Mouse (Mus musculus): ENCODE results near the gene Fcgr2b. TPM values are rescaled to one million over a fixed set of nuclear protein-coding genes. Genes with fewer than 3 reads are reported as not detected.

Fcgr2b gene
- 1.3 and 1.4 TPM in 2 replicates for polyA plus RNA-seq (2014; fragmentation: Nextera tagmentation; extraction: Ambion mirVana)

DNA sequence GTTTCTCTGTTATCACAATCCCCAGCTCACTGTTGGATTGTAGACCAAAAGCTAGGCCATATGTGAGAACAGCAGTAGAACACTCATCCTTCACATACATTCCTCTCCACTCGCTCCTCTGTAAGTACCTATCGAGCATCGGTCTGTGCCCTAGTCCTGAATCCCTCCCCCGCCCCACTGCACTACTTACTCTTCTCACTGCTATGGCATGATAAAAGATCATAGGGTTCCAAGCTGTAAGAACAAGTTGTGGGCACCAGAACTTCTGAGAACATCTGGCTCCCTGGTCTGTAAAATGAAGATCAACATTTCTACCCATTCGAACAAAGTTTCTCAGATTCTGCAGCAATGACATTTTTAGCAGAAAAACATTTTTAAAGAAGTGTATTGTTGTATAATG is at the start of gene Fcgr2b:
Gene Fcgr2b (minus strand): TSS at position 101 of the 400 bp plus-strand sequence.
- Histone ChIP-seq H3K4me2 (replicated peaks; ENCODE audit: low read depth, low read length) (no peak within 1 kb of the TSS), H3K4me3 (ENCODE audit: low read length) (no peak within 1 kb of the TSS), H3K4me1 (ENCODE audit: control insufficient read depth, insufficient read depth, low read length) (no peaks in the 10 kb centered on the region), H3K27me3 (ENCODE audit: control insufficient read depth, insufficient read depth, low read length) (no peaks in the 10 kb centered on the region), H3K9me3 (ENCODE audit: control insufficient read depth, low read length) (no peaks in the 10 kb centered on the region), H3K27ac (ENCODE audit: low read depth, low read length) (no peak within 1 kb of the TSS), H3K36me3 (ENCODE audit: control insufficient read depth, insufficient read depth, low read length) (no peaks in the 10 kb centered on the region), H3K9ac (ENCODE audit: low read depth, low read length) (no peak within 1 kb of the TSS)
- no peak for ATAC-seq (ENCODE audit: low FRiP score, low TSS enrichment)
- WGBS = 92% methylated on average over 5 of the region's 5 CpGs

DNA sequence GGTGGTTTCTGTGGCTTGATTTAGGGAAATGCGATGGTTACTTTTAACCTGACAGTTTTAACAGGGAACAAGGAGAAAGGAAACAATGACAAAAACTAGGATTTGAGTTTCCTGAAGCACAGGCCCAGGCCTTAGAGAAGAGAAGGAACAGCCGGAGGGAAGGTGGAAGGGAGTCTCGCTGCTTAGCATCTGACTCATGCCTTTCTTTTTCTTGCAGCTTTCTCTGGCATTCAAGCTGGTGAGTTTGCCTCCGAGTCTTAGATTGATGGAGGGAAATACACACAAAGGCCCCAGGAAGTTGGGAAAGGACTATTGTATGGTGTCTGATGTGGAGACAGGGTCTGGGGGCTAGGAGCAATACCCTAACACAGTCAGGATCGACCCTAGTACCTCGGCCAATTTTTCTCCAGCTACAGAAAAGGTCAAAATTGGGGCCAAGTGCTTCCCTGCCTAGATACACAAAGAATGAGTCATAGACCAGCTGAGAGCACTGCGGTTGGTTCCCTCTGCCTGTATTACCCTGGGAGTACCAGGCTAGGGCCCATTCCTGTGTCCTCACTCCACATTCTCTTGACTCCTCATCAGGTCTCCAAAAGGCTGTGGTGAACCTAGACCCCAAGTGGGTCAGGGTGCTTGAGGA is 43.1 kb upstream of the Fcgr2b start:
- 84% methylated on average over 7 of the region's 7 CpGs for WGBS
- ATAC-seq (ENCODE audit: low FRiP score, low TSS enrichment) = no peak

GRCm38 (mm10) chr1:171018737-171019136 is 42.4 kb upstream of the Fcgr2b start, which contains the start of gene Fcgr4:
Fcgr4 (plus strand) TSS chr1:171018920.
- 83% methylated on average over 2 of the region's 2 CpGs for WGBS
- Histone ChIP-seq H3K9ac (ENCODE audit: low read depth, low read length) (no peak within 1 kb of the TSS), H3K4me2 (replicated peaks; ENCODE audit: low read depth, low read length) (no peak within 1 kb of the TSS), H3K9me3 (ENCODE audit: control insufficient read depth, low read length) (no peaks in the 10 kb centered on the region), H3K27me3 (ENCODE audit: control insufficient read depth, insufficient read depth, low read length) (no peaks in the 10 kb centered on the region), H3K4me1 (ENCODE audit: control insufficient read depth, insufficient read depth, low read length) (no peaks in the 10 kb centered on the region), H3K27ac (ENCODE audit: low read depth, low read length) (no peak within 1 kb of the TSS), H3K36me3 (ENCODE audit: control insufficient read depth, insufficient read depth, low read length) (no peaks in the 10 kb centered on the region), H3K4me3 (ENCODE audit: low read length) (no peak within 1 kb of the TSS)
- no peak for ATAC-seq (ENCODE audit: low FRiP score, low TSS enrichment)

More for the DNA sequence above, 43.1 kb upstream of the Fcgr2b start:
- Histone ChIP-seq H3K4me1 (ENCODE audit: control insufficient read depth, insufficient read depth, low read length) (no peaks in the 10 kb centered on the region), H3K27ac (ENCODE audit: low read depth, low read length) (no peak overlapping the region), H3K4me2 (replicated peaks; ENCODE audit: low read depth, low read length) (no peak overlapping the region), H3K9me3 (ENCODE audit: control insufficient read depth, low read length) (no peaks in the 10 kb centered on the region), H3K27me3 (ENCODE audit: control insufficient read depth, insufficient read depth, low read length) (no peaks in the 10 kb centered on the region), H3K4me3 (ENCODE audit: low read length) (no peak overlapping the region), H3K9ac (ENCODE audit: low read depth, low read length) (no peak overlapping the region), H3K36me3 (ENCODE audit: control insufficient read depth, insufficient read depth, low read length) (no peaks in the 10 kb centered on the region)

DNA sequence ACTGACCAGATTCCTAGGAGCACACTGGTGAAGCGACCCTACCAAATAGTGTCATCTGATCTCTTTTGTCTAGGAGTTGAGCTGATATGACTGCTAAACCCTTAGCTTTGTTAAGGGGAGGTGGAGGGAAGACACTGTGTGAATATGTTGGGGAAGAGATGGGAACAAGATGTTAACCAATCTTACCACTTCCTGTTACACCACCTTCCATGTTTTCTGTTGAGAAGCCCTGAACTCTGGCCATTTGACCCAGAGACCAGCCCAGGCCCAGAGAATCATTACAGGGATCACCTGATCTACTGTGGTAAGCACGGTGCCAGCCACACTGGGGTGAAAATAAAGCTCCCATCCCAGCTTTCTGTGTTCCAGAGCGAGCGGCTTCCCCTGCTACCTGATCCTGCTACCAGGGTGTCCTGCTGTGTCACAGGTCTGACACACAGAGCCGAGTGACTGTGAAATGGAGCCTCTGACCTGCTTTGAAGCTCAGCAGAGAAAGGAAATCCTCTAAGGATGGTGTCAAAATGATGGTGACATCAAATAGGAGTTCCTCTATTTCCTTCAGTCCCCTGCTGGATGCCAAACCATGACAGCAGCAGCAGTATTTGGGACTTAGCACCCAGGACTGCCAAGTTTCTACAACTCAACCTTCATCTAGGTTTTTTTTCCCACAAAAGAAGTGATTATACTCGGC is 41.3 kb upstream of the Fcgr2b start:
- no peak overlapping the region for H3K4me3 ChIP-seq (ENCODE audit: low read length)
- no peak overlapping the region for H3K9ac ChIP-seq (ENCODE audit: low read depth, low read length)
- 43% methylated on average over 6 of the region's 6 CpGs for WGBS
- H3K27me3 ChIP-seq (ENCODE audit: control insufficient read depth, insufficient read depth, low read length) = no peaks in the 10 kb centered on the region
- no peaks in the 10 kb centered on the region for H3K4me1 ChIP-seq (ENCODE audit: control insufficient read depth, insufficient read depth, low read length)
- no peak overlapping the region for H3K27ac ChIP-seq (ENCODE audit: low read depth, low read length)
- no peak for ATAC-seq (ENCODE audit: low FRiP score, low TSS enrichment)
- no peak overlapping the region for H3K4me2 ChIP-seq (replicated peaks; ENCODE audit: low read depth, low read length)
- no peaks in the 10 kb centered on the region for H3K9me3 ChIP-seq (ENCODE audit: control insufficient read depth, low read length)
- H3K36me3 ChIP-seq (ENCODE audit: control insufficient read depth, insufficient read depth, low read length) = no peaks in the 10 kb centered on the region

DNA sequence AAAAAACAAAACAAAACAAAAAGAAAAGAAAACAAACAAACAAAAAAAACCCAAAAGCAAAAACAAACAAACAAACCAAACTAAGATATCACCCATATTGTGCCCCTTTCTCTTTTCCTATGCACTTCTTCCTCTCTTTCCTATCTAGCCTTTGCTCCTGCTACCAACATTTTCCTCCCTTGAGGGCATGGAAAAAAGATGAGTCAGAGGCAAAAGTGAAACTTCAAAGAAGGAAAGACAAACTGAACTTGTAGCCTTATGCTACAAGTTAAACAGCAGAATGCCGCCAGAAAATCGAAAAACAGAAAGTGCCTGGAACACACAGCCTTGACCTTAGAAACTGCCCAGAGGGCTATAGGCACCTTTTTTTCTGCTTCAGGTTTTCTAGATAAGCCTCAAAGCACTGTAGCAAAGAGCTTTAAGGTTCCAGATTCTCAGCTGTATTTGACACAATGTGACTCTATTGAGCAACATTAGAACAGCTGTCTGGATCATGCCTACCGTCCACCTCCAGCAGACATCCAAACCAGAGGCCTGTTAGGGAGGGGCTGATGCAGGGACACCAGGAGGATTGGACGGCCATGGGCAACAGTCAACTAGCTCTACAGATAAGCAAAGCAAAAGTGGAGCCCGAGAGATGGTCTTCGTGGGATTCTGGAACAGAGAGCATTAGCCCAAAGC is 40.5 kb upstream of the Fcgr2b start:
- ATAC-seq (ENCODE audit: low FRiP score, low TSS enrichment) = no peak
- H3K27me3 ChIP-seq (ENCODE audit: control insufficient read depth, insufficient read depth, low read length) = no peaks in the 10 kb centered on the region
- H3K9me3 ChIP-seq (ENCODE audit: control insufficient read depth, low read length) = no peaks in the 10 kb centered on the region
- H3K9ac ChIP-seq (ENCODE audit: low read depth, low read length) = no peak overlapping the region
- H3K4me2 ChIP-seq (replicated peaks; ENCODE audit: low read depth, low read length) = no peak overlapping the region
- H3K4me1 ChIP-seq (ENCODE audit: control insufficient read depth, insufficient read depth, low read length) = no peaks in the 10 kb centered on the region
- H3K27ac ChIP-seq (ENCODE audit: low read depth, low read length) = no peak overlapping the region
- no peaks in the 10 kb centered on the region for H3K36me3 ChIP-seq (ENCODE audit: control insufficient read depth, insufficient read depth, low read length)
- H3K4me3 ChIP-seq (ENCODE audit: low read length) = no peak overlapping the region
- 88% methylated on average over 6 of the region's 6 CpGs for WGBS

- ATAC-seq (ENCODE audit: low FRiP score, low TSS enrichment) = no peak
- WGBS = 81% methylated on average over 4 of the region's 4 CpGs
- no peaks in the 10 kb centered on the region for H3K36me3 ChIP-seq (ENCODE audit: control insufficient read depth, insufficient read depth, low read length)
- no peak overlapping the region for H3K27ac ChIP-seq (ENCODE audit: low read depth, low read length)
- no peak overlapping the region for H3K4me3 ChIP-seq (ENCODE audit: low read length)
- H3K9me3 ChIP-seq (ENCODE audit: control insufficient read depth, low read length) = 0 out of 2 replicates have a peak, but pooled peaks cover 3% of the 10 kb centered on the region
- H3K4me2 ChIP-seq (replicated peaks; ENCODE audit: low read depth, low read length) = no peak overlapping the region
- H3K27me3 ChIP-seq (ENCODE audit: control insufficient read depth, insufficient read depth, low read length) = no peaks in the 10 kb centered on the region
- H3K9ac ChIP-seq (ENCODE audit: low read depth, low read length) = no peak overlapping the region
- no peaks in the 10 kb centered on the region for H3K4me1 ChIP-seq (ENCODE audit: control insufficient read depth, insufficient read depth, low read length)
Measured at GRCm38 (mm10) chr1:171011733-171012132, 35.4 kb upstream of the Fcgr2b start.

DNA sequence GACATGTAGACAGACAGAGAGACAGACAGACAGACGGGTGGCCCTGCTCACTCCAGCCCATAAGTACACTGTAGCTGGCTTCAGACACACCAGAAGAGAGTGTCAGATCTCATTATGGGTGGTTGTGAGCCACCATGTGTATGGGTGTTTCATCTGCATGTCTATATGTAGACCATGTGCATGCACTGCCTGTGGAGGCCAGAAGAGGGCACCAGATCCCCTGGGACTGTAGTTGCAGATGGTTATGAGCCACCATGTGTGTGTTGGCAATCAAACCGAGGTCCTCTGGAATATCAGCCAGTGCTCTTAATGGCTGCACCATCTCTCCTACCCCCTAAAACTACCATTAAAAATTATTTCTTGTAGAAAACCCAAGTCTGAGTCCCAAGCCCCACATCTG is 30.6 kb upstream of the Fcgr2b start:
- no peak for ATAC-seq (ENCODE audit: low FRiP score, low TSS enrichment)
- H3K9me3 ChIP-seq (ENCODE audit: control insufficient read depth, low read length) = 0 out of 2 replicates have a peak, but pooled peaks cover 3% of the 10 kb centered on the region
- no peak overlapping the region for H3K4me3 ChIP-seq (ENCODE audit: low read length)
- H3K36me3 ChIP-seq (ENCODE audit: control insufficient read depth, insufficient read depth, low read length) = no peaks in the 10 kb centered on the region
- H3K4me1 ChIP-seq (ENCODE audit: control insufficient read depth, insufficient read depth, low read length) = no peaks in the 10 kb centered on the region
- no peak overlapping the region for H3K27ac ChIP-seq (ENCODE audit: low read depth, low read length)
- no peak overlapping the region for H3K9ac ChIP-seq (ENCODE audit: low read depth, low read length)
- no peak overlapping the region for H3K4me2 ChIP-seq (replicated peaks; ENCODE audit: low read depth, low read length)
- 91% methylated on average over 2 of the region's 2 CpGs for WGBS
- no peaks in the 10 kb centered on the region for H3K27me3 ChIP-seq (ENCODE audit: control insufficient read depth, insufficient read depth, low read length)

- ATAC-seq (ENCODE audit: low FRiP score, low TSS enrichment) = no peak
- no peak overlapping the region for H3K27ac ChIP-seq (ENCODE audit: low read depth, low read length)
- 85% methylated on average over 4 of the region's 4 CpGs for WGBS
- H3K36me3 ChIP-seq (ENCODE audit: control insufficient read depth, insufficient read depth, low read length) = no peaks in the 10 kb centered on the region
- no peaks in the 10 kb centered on the region for H3K27me3 ChIP-seq (ENCODE audit: control insufficient read depth, insufficient read depth, low read length)
- H3K4me3 ChIP-seq (ENCODE audit: low read length) = no peak overlapping the region
- H3K9me3 ChIP-seq (ENCODE audit: control insufficient read depth, low read length) = 0 out of 2 replicates have a peak, but pooled peaks cover 3% of the 10 kb centered on the region
- H3K9ac ChIP-seq (ENCODE audit: low read depth, low read length) = no peak overlapping the region
- no peak overlapping the region for H3K4me2 ChIP-seq (replicated peaks; ENCODE audit: low read depth, low read length)
- H3K4me1 ChIP-seq (ENCODE audit: control insufficient read depth, insufficient read depth, low read length) = no peaks in the 10 kb centered on the region
Measured at GRCm38 (mm10) chr1:171006335-171006734, 30.0 kb upstream of the Fcgr2b start.

- no peak for ATAC-seq (ENCODE audit: low FRiP score, low TSS enrichment)
- H3K9me3 ChIP-seq (ENCODE audit: control insufficient read depth, low read length) = 0 out of 2 replicates have a peak, but pooled peaks cover 3% of the 10 kb centered on the region
- H3K9ac ChIP-seq (ENCODE audit: low read depth, low read length) = no peak overlapping the region
Measured at GRCm38 (mm10) chr1:171005586-171005985, 29.2 kb upstream of the Fcgr2b start.

More at GRCm38 (mm10) chr1:171005586-171005985, 29.2 kb upstream of the Fcgr2b start:
- Histone ChIP-seq H3K4me2 (replicated peaks; ENCODE audit: low read depth, low read length) (no peak overlapping the region), H3K27me3 (ENCODE audit: control insufficient read depth, insufficient read depth, low read length) (no peaks in the 10 kb centered on the region), H3K4me3 (ENCODE audit: low read length) (no peak overlapping the region), H3K36me3 (ENCODE audit: control insufficient read depth, insufficient read depth, low read length) (no peaks in the 10 kb centered on the region), H3K4me1 (ENCODE audit: control insufficient read depth, insufficient read depth, low read length) (no peaks in the 10 kb centered on the region), H3K27ac (ENCODE audit: low read depth, low read length) (no peak overlapping the region)

Data from kidney, embryonic 14.5 days (tissue).